Mouse (Mus musculus): Measurements from ENCODE around the gene Polr3h. TPM values are rescaled to one million over a fixed set of nuclear protein-coding genes. Genes with fewer than 3 reads are reported as not detected.

Polr3h gene
- polyA plus RNA-seq (2012; rRNA removed; ENCODE audit: low replicate concordance) = 11.1 and 17.7 TPM in 2 replicates

DNA sequence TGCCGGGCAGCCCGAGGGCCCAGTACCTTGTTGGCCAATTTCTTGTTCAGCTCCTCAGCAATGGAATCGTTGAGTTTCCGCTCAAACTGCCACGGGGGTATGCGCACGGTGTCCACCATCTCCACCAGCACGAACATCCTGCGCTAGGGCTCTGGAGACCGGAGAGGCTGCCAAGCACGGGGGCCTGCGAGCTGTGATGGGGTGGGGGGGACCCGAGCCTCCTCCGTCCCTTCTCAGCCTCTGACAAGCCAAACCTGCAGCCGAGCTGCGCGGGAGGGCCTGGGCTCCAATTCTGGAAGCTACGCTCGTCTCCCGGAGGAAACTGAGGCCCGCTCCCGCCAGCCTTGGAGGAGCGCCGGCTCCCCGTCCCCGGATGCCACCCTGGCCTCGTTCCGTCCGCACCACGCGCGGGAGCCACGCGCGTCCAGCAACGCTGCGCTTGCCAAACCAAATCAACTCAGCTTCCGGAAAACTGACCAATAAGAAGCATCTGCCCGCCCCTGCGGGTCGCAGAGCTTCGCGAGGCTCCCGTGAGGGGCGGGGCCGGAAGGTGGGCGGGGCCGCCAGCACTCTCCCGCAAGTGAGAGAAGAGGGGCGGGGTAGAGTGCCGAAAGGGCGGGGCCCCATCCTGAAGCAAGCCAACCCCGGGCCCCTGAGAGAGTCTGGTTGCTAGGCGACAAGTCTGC, at the start of gene Polr3h:
Polr3h (minus strand) TSS at position 481 of the 686 bp plus-strand sequence.

GRCm38 (mm10) chr15:81960171-81961077, 34.4 kb upstream of the Polr3h start, which contains the start of gene Pmm1:
TSS of gene Pmm1 (minus strand) at chr15:81960930.

GRCm38 (mm10) chr15:81936679-81937078, 10.6 kb upstream of the Polr3h start, which contains the start of gene Csdc2:
TSS of gene Csdc2 (plus strand) at chr15:81936759.

DNA sequence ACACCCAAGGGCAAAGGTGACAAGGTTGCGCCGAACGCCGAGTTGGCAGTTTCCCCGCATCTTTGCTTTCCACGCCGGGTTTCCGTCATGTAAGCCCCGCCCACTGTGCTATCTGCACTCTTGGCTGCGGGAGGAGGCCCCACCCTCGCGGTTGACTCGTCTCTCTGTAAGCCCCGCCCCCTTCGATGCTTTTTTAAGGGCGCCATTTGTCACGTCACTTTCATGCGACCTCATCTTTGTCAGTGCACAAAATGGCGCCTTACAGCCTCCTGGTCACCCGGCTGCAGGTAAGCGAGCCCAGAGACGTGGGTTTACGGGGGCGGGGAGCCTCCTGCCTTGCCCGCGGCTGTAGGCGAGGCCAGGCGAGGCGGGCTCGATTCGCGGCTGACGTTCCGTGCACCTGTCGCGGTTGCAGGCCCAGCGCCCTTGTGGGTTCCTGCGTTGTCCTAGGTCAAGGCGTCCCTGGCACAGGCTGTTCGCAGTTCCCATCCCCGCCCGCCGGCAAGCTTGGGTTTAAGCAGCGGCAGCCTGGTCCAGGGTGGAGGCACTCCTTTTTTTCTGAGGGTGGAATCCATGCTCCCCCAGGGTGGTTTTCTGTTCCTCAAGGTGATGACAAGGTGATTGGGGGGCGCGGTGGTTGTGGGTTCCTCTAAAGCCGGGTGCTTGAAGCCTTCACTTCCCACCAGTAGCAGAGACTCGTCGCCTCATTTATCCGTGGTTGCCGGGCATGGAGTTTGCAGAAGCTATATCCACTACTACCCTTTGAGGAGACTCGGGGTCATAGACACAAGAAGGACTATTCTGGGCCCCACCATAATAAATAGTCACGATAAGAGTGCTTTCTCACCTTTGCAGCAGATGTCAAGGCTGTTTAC, 53.5 kb downstream of the Polr3h start, which contains the start of gene Aco2:
Aco2 (plus strand) TSS at position 48 of the 875 bp plus-strand sequence.

DNA sequence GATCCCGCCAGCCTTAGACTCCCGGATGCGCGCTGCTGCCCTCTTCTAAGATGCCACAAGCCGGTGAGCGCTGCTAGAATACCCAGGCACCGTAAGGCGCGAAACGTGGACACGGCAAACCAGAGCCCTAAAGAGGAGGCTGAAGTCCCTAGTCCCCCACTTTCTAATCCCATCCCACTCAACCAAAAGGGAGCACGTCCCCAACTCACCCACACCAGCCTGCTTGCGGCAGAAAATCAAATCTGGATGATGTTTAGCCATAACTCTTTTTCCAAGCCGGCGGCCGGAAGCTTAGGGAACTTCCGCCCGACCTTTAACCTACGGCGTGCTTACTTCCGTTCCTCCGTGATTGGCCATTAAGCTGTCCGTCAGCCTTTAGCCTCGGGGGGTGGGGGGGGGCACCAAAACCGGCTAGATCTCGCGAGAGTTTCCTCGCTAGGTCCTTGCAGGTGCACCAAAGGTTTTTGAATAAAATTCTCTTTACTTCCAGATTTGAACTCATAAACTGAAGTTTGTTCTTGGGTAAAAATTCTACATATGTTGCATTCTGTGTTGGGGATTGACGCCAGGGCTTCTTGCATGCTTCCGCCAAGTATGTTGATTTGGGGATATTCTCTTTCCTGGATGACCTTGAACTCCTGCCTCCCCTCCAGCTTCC, 54.3 kb downstream of the Polr3h start, which contains the start of gene Phf5a:
Phf5a (minus strand) TSS at position 308 of the 658 bp plus-strand sequence.

DNA sequence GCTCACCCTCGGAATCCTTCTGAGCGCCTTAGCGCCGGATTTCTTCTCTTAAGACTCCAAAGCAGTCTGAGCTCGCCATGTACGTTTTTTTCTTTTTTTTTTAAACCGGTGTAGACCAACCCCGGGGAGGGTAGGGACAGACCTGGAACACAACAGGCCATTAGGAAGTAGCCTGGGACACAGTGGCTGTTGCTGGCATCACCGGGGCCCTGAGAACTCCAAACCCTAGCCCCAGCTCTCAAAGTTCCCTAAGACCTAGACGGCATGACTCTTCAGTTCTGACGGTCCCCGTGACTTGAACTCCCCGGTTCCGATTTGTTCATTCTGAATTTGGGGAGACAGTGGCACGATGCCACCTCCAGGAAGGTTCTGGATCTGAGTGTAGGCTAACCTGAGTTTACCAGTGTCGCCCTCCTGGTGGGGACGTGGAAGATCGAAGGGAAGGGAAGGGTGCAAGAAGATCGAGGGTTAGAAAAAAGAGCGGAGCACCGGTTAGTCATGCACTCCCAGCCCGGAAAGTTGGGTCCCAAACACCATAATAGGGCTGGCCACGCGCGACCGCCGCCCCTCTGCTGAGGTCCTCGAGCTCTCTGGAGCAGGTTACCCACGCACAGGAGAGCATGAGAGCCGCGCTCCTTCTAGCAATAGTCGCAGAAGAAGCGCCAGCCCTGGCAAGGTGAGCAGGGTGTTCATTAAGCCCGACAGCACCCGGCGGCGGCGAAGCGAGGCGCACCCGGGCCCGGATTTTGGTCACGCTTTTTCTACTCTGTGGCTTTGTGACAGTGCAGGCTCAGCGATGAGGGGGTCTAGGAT, 67.3 kb downstream of the Polr3h start, which contains the start of gene Tob2:
Tob2 (minus strand) TSS at position 280 of the 813 bp plus-strand sequence.

Other genes starting within 250 kb of the Polr3h start
- gene Chadl, start 229.0 kb downstream of the Polr3h start, polyA plus RNA-seq (2012; rRNA removed; ENCODE audit: low replicate concordance) = 7.0 and 23.5 TPM in 2 replicates
- gene Zc3h7b, start 181.2 kb downstream of the Polr3h start, polyA plus RNA-seq (2012; rRNA removed; ENCODE audit: low replicate concordance) = 33.6 and 43.6 TPM in 2 replicates
- gene Rangap1, start 180.7 kb downstream of the Polr3h start, polyA plus RNA-seq (2012; rRNA removed; ENCODE audit: low replicate concordance) = 27.1 TPM in 2 replicates
- gene Tef, start 123.8 kb downstream of the Polr3h start, polyA plus RNA-seq (2012; rRNA removed; ENCODE audit: low replicate concordance) = 44.7 and 88.0 TPM in 2 replicates
- gene Tob2, start 67.4 kb downstream of the Polr3h start, polyA plus RNA-seq (2012; rRNA removed; ENCODE audit: low replicate concordance) = 40.9 and 55.8 TPM in 2 replicates
- 22.5 and 46.1 TPM in 2 replicates for gene Phf5a, start 54.3 kb downstream of the Polr3h start, polyA plus RNA-seq (2012; rRNA removed; ENCODE audit: low replicate concordance)
- gene Aco2, start 53.9 kb downstream of the Polr3h start, polyA plus RNA-seq (2012; rRNA removed; ENCODE audit: low replicate concordance) = 435 and 1,022 TPM in 2 replicates
- gene Csdc2, start 10.5 kb upstream of the Polr3h start, polyA plus RNA-seq (2012; rRNA removed; ENCODE audit: low replicate concordance) = 5.1 and 6.6 TPM in 2 replicates
- gene Pmm1, start 34.7 kb upstream of the Polr3h start, polyA plus RNA-seq (2012; rRNA removed; ENCODE audit: low replicate concordance) = 108 and 121 TPM in 2 replicates
- not detected in 2 replicates for gene 1700029P11Rik, start 54.3 kb upstream of the Polr3h start, polyA plus RNA-seq (2012; rRNA removed; ENCODE audit: low replicate concordance)
- 17.4 and 31.6 TPM in 2 replicates for gene Xrcc6, start 61.6 kb upstream of the Polr3h start, polyA plus RNA-seq (2012; rRNA removed; ENCODE audit: low replicate concordance)
- gene Desi1, start 107.6 kb upstream of the Polr3h start, polyA plus RNA-seq (2012; rRNA removed; ENCODE audit: low replicate concordance) = 37.3 and 44.9 TPM in 2 replicates
- 53.7 and 64.9 TPM in 2 replicates for gene Snu13, start 121.4 kb upstream of the Polr3h start, polyA plus RNA-seq (2012; rRNA removed; ENCODE audit: low replicate concordance)
- gene 4930407I10Rik, start 132.9 kb upstream of the Polr3h start, polyA plus RNA-seq (2012; rRNA removed; ENCODE audit: low replicate concordance) = not detected in 2 replicates
- 0.04 TPM in 1 of 2 replicates, not detected in the other for gene Mei1, start 143.8 kb upstream of the Polr3h start, polyA plus RNA-seq (2012; rRNA removed; ENCODE audit: low replicate concordance)
- 10.5 and 12.5 TPM in 2 replicates for gene Ccdc134, start 201.7 kb upstream of the Polr3h start, polyA plus RNA-seq (2012; rRNA removed; ENCODE audit: low replicate concordance)
- 145 and 311 TPM in 2 replicates for gene Srebf2, start 220.9 kb upstream of the Polr3h start, polyA plus RNA-seq (2012; rRNA removed; ENCODE audit: low replicate concordance)